Mouse (Mus musculus) C2C12 (cell line): ENCODE results near the gene Dnajc13.

Experiments used
- CEBPB ChIP-seq: IDR thresholded peaks from one replicate; pipeline ENCODE4 v1.6.1; 2011; ENCODE audit warnings: low read depth, mild to moderate bottlenecking, control low read depth, moderate library complexity
- CTCF ChIP-seq: IDR thresholded peaks from one replicate; pipeline ENCODE4 v1.5.1; 2011; ENCODE audit not compliant: control insufficient read depth, insufficient read depth, insufficient read length
- MAX ChIP-seq: IDR thresholded peaks from one replicate; pipeline ENCODE4 v1.6.1; 2011; ENCODE audit warnings: mild to moderate bottlenecking, control low read depth
- MYOD1 ChIP-seq: IDR thresholded peaks from one replicate; pipeline ENCODE4 v1.6.1; 2011; ENCODE audit warnings: low read depth; ENCODE audit not compliant: control insufficient read depth, insufficient read length
- MYOG ChIP-seq: IDR thresholded peaks from one replicate; pipeline ENCODE4 v1.6.1; 2011; ENCODE audit not compliant: control insufficient read depth, insufficient read length; ENCODE audit errors: extremely low read depth

DNA sequence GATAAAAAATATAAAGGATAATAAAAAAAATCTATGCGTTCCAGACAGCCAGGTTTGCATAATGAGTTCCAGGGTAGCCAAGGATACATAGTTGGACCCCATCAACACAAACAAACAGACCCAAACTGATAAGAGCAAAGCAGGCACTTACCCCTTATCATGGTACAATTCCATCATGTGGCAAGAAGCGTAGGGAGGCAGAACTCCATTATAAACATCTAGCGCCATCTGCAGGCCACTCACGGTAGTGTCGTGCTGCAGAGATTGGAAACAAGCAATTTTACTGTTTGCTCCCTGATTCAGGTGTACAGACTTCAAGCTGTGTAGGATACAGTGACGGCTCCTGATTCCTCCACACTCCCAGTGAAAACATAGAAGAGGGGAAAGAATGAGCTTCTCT lies 44.0 kb upstream of the Dnajc13 start:
- TF ChIP-seq MYOG (no peak), CTCF (peak; percentile 78), MAX (no peak), CEBPB (no peak), MYOD1 (no peak)
